Comparison of ENCODE assay signal across 18 mouse cellular contexts in genomic region chr7:103827139-103827538, GRCm38 (mm10). TPM values are rescaled to one million over a fixed set of nuclear protein-coding genes. Genes with fewer than 3 reads are reported as not detected.
"Had no signal": no experiment of that assay in that cellular context is flagged by ENCODE, and none has a peak within 500 bp of the region (broad histone marks: within the 10 kb centered on the region; RNA-seq: fewer than 3 reads in every experiment).

No protein-coding gene starts in this region.

RNA-seq across cellular contexts. Expression of gene Hbb-bs, which starts 0.8 kb away (rescaled TPM):
- polyA plus RNA-seq: macrophage, myocyte had no signal

RNA-seq across cellular contexts. Expression of gene Hbb-bh2, which starts 13.2 kb away (rescaled TPM):
- total RNA-seq: midbrain, postnatal 0 days had no signal
- polyA plus RNA-seq: liver, postnatal 0 days; lung, adult 2 months; lung, embryonic 16.5 days; macrophage; midbrain, embryonic 11.5 days; midbrain, embryonic 13.5 days; midbrain, embryonic 15.5 days; midbrain, postnatal 0 days; myocyte; neural tube, embryonic 11.5 days; neural tube, embryonic 13.5 days; neural tube, embryonic 15.5 days; small intestine, adult 2 months; stomach, embryonic 14.5 days; stomach, postnatal 0 days; testis, adult 2 months; thymus, adult 2 months; urinary bladder, adult 2 months had no signal

RNA-seq across cellular contexts. Expression of gene Hbb-bt, which starts 13.3 kb away (rescaled TPM):
- polyA plus RNA-seq: macrophage, myocyte had no signal

RNA-seq across cellular contexts. Expression of gene Hbb-bh1, which starts 15.8 kb away (rescaled TPM):
- total RNA-seq: midbrain, postnatal 0 days had no signal
- polyA plus RNA-seq: lung, adult 2 months; macrophage; midbrain, postnatal 0 days; myocyte; small intestine, adult 2 months; stomach, postnatal 0 days; testis, adult 2 months had no signal

RNA-seq across cellular contexts. Expression of gene Hbb-y, which starts 25.9 kb away (rescaled TPM):
- total RNA-seq: midbrain, postnatal 0 days had no signal
- polyA plus RNA-seq: macrophage; myocyte; small intestine, adult 2 months; stomach, postnatal 0 days had no signal
